Mouse (Mus musculus) C2C12 (cell line): ENCODE measurements around the gene Ttn.

Experiments used
- CEBPB ChIP-seq: IDR thresholded peaks from one replicate; pipeline ENCODE4 v1.6.1; 2011; ENCODE audit warnings: low read depth, mild to moderate bottlenecking, control low read depth, moderate library complexity
- CTCF ChIP-seq: IDR thresholded peaks from one replicate; pipeline ENCODE4 v1.5.1; 2011; ENCODE audit not compliant: control insufficient read depth, insufficient read depth, insufficient read length

GRCm38 (mm10) chr2:76929718-76930117 lies 52.6 kb downstream of the Ttn start:
- peak; percentile 25 for TF ChIP-seq CTCF
- TF ChIP-seq CEBPB = no peak
